Mouse (Mus musculus) liver, embryonic 14.5 days (tissue): ENCODE measurements at regions not wholly inside any gene's neighbourhood (a gene's known extent, or its start where the extent isn't known, plus 50 kb on each side); places are given as distances from the start of the nearest gene placed in this dataset.

Experiments
- ATAC-seq: fragments of 200-750 bp; cut with Nextera tagmentation; 2 replicates; pipeline ENCODE4 v1.8.0; 2017; ENCODE audit warnings: moderate number of reproducible peaks, mild to moderate bottlenecking, moderate library complexity; ENCODE audit not compliant: insufficient read depth
- DNase-seq, 3 experiments: peaks; one replicate each; pipeline ENCODE4 v3.0.0-alpha.2; 2012 to 2013; ENCODE audit warnings: low read depth in 3 of 3, low spot score in 3 of 3
- H3K27ac ChIP-seq: fragments of 300-500 bp; sonication (generic); 2 replicates; pipeline ENCODE4 v1.5.1; 2014; ENCODE audit warnings: moderate library complexity, mild to moderate bottlenecking, control low read depth, inconsistent platforms
- H3K27me3 ChIP-seq: fragments of 300-500 bp; sonication (generic); 2 replicates; pipeline ENCODE4 v1.6.1; 2014; ENCODE audit warnings: mild to moderate bottlenecking, low read length, moderate library complexity; ENCODE audit not compliant: control insufficient read depth, insufficient read depth
- H3K36me3 ChIP-seq: fragments of 300-500 bp; sonication (generic); replicated peaks from 2 replicates; pipeline ENCODE4 v1.6.1; 2014; ENCODE audit warnings: low read depth; ENCODE audit not compliant: control insufficient read depth, insufficient read depth
- H3K4me1 ChIP-seq, 2 experiments: fragments of 200-500 bp in 1 of 2; fragments of 300-500 bp in 1 of 2; sonication (generic) in 1 of 2; replicated peaks; 2 replicates each; pipeline ENCODE4 v1.6.1; 2012 to 2014; ENCODE audit warnings: antibody characterized with exemption in 1 of 2, inconsistent platforms in 1 of 2, low read length in 1 of 2; ENCODE audit not compliant: control insufficient read depth in 2 of 2, insufficient read depth in 2 of 2
- H3K4me2 ChIP-seq: fragments of 300-500 bp; sonication (generic); 2 replicates; pipeline ENCODE4 v1.6.1; 2014; ENCODE audit warnings: low read depth, mild to moderate bottlenecking, control low read depth, moderate library complexity
- H3K4me3 ChIP-seq, 2 experiments: fragments of 200-500 bp in 1 of 2; fragments of 300-500 bp in 1 of 2; sonication (generic) in 1 of 2; 2 replicates each; pipeline ENCODE4 v1.5.1; 2012 to 2014; ENCODE audit warnings: low read depth in 2 of 2, low read length in 2 of 2, mild to moderate bottlenecking in 2 of 2, control low read depth in 1 of 2, inconsistent platforms in 1 of 2, moderate library complexity in 1 of 2; ENCODE audit not compliant: insufficient read depth in 1 of 2
- H3K9ac ChIP-seq: fragments of 300-500 bp; sonication (generic); replicated peaks from 2 replicates; pipeline ENCODE4 v1.6.1; 2014; ENCODE audit warnings: mild to moderate bottlenecking, control low read depth, moderate library complexity
- H3K9me3 ChIP-seq: fragments of 300-500 bp; sonication (generic); 2 replicates; pipeline ENCODE4 v1.6.1; 2016; ENCODE audit warnings: low read length, mixed read lengths; ENCODE audit not compliant: control insufficient read depth
- CTCF ChIP-seq: IDR thresholded peaks from 2 replicates; pipeline ENCODE4 v1.5.1; 2016; ENCODE audit warnings: antibody characterized with exemption, low read depth, control low read depth
- EP300 ChIP-seq: IDR thresholded peaks from 2 replicates; pipeline ENCODE4 v1.6.1; 2016; ENCODE audit warnings: antibody characterized with exemption, low read depth
- WGBS: fragments of 180-500 bp; shearing (Covaris S2); extraction: QIAGEN DNeasy Blood & Tissue Kit; methylation state at CpG from one replicate; pipeline ENCODE4 v1.1.7; 2014; ENCODE audit not compliant: insufficient replicate concordance; 5-methylcytosine and 5-hydroxymethylcytosine counted together

DNA sequence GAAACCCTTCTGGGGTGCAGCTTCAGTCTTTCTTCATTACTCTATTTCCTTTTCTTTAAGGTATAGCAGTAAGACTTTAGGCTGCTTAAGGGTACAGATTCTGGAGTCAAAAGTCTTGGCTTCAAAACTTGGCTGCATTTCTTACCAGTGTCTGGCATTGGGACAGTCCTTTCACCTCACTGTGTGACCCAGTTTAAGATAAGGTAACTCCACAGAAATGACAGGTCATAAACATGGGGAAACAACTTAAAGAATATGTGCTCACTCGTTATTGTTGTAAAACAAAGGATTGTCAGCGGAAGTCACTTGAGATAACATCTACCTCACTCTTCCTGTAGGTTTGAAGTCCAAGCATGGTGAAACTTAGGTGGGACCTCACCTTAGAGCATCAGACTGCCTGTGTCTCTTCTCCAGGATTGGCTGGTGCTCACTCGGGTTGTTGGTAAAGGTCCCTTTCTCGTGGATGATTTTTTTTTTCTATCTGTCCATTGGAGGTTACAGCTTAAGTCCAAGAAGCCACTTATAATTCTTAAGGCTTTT lies 150.4 kb downstream of the Prr30 start:
- H3K36me3 ChIP-seq = no peaks in the 10 kb centered on the region
- H3K4me3 ChIP-seq = no peak overlapping the region
- ATAC-seq (no peak), DNase-seq (no peak)
- no peak overlapping the region for H3K27ac ChIP-seq
- H3K27me3 ChIP-seq = no peaks in the 10 kb centered on the region
- no peak overlapping the region for H3K4me2 ChIP-seq
- H3K9ac ChIP-seq = no peak overlapping the region
- H3K4me1 ChIP-seq = no peaks in the 10 kb centered on the region
- no peaks in the 10 kb centered on the region for H3K9me3 ChIP-seq
- TF ChIP-seq CTCF (no peak), EP300 (no peak)
- WGBS = 43% methylated on average over 4 of the region's 4 CpGs

DNA sequence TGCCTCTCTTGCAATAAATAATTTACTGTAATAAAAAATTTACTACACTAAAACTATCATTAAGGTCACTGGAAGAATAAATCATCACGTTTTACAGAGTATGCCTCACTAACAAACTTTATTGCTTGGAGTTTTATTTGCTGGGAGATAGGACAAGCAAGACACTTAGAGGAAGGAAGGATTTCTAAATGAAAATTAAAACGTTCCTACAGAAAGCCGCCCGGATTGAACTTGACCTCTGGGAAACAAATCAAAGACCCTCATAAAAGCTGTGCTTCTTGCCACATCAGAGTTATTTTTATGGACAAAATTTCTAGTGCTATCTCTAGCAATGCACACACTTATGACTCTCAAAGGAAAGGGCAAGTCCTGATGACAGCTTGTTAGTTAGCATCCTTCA lies 156.6 kb downstream of the Prr30 start:
- Histone ChIP-seq H3K9ac (no peak overlapping the region), H3K4me3 (no peak overlapping the region), H3K36me3 (no peaks in the 10 kb centered on the region), H3K27ac (no peak overlapping the region), H3K4me2 (no peak overlapping the region), H3K4me1 (no peaks in the 10 kb centered on the region), H3K9me3 (no peaks in the 10 kb centered on the region), H3K27me3 (no peaks in the 10 kb centered on the region)
- TF ChIP-seq EP300 (no peak), CTCF (no peak)
- WGBS = 61% methylated on average over 4 of the region's 4 CpGs
- ATAC-seq (no peak), DNase-seq (no peak)

DNA sequence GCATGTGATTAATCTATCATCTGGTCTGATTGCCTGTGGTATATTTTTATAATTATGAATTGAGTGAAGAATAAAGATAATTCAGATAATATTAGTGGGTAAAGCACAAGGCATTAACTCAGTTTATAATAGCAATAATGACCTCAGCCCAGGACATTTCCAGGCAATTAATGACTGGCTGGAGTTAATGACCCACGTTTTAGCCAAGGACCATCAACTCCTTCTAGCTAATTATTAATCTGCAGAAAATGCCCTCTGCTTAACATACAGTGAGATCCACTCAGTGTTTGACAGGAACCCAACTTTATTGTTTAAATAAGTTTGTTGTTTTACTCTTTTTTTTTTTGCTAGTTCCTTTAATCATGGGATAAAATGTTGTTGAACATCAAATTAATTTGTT lies 199.1 kb downstream of the Prr30 start:
- DNase-seq = no peak
- no peak overlapping the region for H3K9ac ChIP-seq
- no peaks in the 10 kb centered on the region for H3K27me3 ChIP-seq
- no peak overlapping the region for H3K4me3 ChIP-seq
- 23% methylated on average over 1 of the region's 1 CpGs for WGBS
- no peak overlapping the region for H3K4me2 ChIP-seq
- TF ChIP-seq CTCF (no peak), EP300 (no peak)
- no peaks in the 10 kb centered on the region for H3K4me1 ChIP-seq
- no peaks in the 10 kb centered on the region for H3K36me3 ChIP-seq
- H3K9me3 ChIP-seq = no peaks in the 10 kb centered on the region
- H3K27ac ChIP-seq = no peak overlapping the region
- no peak for ATAC-seq

DNA sequence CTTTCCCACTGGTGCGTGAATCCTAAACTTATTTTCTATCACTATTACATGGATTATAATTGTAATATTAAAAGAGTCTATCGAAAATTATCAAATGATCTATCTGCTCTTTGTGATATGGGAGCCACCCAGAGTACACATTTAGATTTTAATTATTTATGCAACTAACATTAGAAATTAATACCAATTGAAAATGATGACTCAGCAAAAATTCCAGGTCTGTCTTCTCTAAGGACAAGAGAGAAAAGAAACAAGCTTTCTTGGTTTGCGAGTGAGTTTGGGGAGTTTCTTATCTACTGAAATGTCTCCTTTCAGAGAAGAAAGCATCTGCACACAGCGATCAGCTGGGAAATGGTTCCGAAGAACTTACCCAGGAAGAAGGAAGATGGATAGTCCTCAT lies 219.4 kb downstream of the Prr30 start:
- Histone ChIP-seq H3K27ac (no peak overlapping the region), H3K27me3 (no peaks in the 10 kb centered on the region), H3K4me2 (no peak overlapping the region), H3K4me3 (no peak overlapping the region), H3K4me1 (no peaks in the 10 kb centered on the region), H3K36me3 (no peaks in the 10 kb centered on the region), H3K9ac (no peak overlapping the region), H3K9me3 (no peaks in the 10 kb centered on the region)
- WGBS = 74% methylated on average over 5 of the region's 5 CpGs
- ATAC-seq (no peak), DNase-seq (no peak)
- TF ChIP-seq EP300 (no peak), CTCF (no peak)

DNA sequence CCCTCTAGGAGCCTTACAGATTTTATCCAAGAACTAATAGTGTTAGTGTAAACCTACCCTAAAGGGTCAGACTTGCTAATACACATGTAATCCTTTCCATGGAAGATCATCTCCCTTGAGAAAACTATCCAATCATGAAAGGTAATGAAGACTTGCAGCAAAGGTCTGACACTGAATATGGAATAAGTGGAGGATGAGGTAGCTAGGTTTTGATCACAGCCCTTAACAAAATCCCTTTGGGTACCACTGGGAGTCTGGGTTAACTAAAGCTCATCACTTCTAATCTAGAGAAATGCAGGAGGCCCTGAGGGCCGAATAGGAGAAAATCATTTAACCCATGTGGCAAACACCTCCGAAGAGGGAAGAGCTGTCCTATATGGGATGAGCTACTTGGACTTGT lies 221.6 kb downstream of the Prr30 start:
- H3K27me3 ChIP-seq = no peaks in the 10 kb centered on the region
- H3K27ac ChIP-seq = no peak overlapping the region
- H3K36me3 ChIP-seq = no peaks in the 10 kb centered on the region
- no peaks in the 10 kb centered on the region for H3K4me1 ChIP-seq
- H3K9me3 ChIP-seq = no peaks in the 10 kb centered on the region
- DNase-seq (no peak), ATAC-seq (no peak)
- no peak for TF ChIP-seq EP300
- 65% methylated on average over 2 of the region's 2 CpGs for WGBS
- no peak overlapping the region for H3K4me2 ChIP-seq
- no peak overlapping the region for H3K4me3 ChIP-seq
- H3K9ac ChIP-seq = no peak overlapping the region
